Comparison of ENCODE assay signal across 8 mouse cellular contexts in genomic region chr1:23958668-23959414, GRCm38 (mm10). TPM values are rescaled to one million over a fixed set of nuclear protein-coding genes. Genes with fewer than 3 reads are reported as not detected.
DNase-seq lines count a peak whose midpoint lies in the region; ATAC-seq and TF ChIP-seq lines count a peak whose summit lies in the region.

No protein-coding gene starts in this region.

- no peak overlapping the region for H3K27ac ChIP-seq in gastrocnemius, adult 2 months
- peak overlapping the region; percentile 23; the same call in 1 of the 2 replicates for H3K27ac ChIP-seq in hindbrain, embryonic 10.5 days

- H3K9me3 ChIP-seq in hindbrain, embryonic 10.5 days = no peaks in the 10 kb centered on the region

- H3K36me3 ChIP-seq in hindbrain, embryonic 10.5 days = no peaks in the 10 kb centered on the region

- WGBS in hindbrain, embryonic 10.5 days = 11% methylated on average over 13 of the region's 13 CpGs

- ATAC-seq in megakaryocyte-erythroid progenitor cell, adult 5-6 weeks (replicated peaks; ENCODE audit: low FRiP score, low TSS enrichment, poor library complexity, severe bottlenecking) = peak; percentile 59; the same call in 1 of the 2 replicates

- intact Hi-C loops in gastrocnemius, adult 2 months (cut with DNase I) = no loop called here
- intact Hi-C loops in gastrocnemius, postnatal 14 days (cut with DNase I; ENCODE audit: low total_unique reads) = no loop called here

- no peak for TF ChIP-seq CTCF in gastrocnemius, adult 2 months (IDR thresholded peaks at IDR 0.05)

- peaks cover 8% of the 10 kb centered on the region; the same call in 1 of the 2 replicates for H3K4me1 ChIP-seq in hindbrain, embryonic 10.5 days (replicated peaks)

- H3K27me3 ChIP-seq in hindbrain, embryonic 10.5 days (ENCODE audit: insufficient read depth, poor library complexity, severe bottlenecking) = no peaks in the 10 kb centered on the region

- no peak for DNase-seq in gastrocnemius, adult 2 months
- no peak for DNase-seq in gastrocnemius, postnatal 14 days
- DNase-seq in R1 (ENCODE audit: low read depth, low spot score) = peak; percentile 84
- DNase-seq in hindbrain, embryonic 10.5 days (ENCODE audit: low spot score) = peak; percentile 33
- no peak for DNase-seq in Muller cell, postnatal 12 days (ENCODE audit: inconsistent ontology term)
- DNase-seq in left cerebral cortex, adult 11 months (ENCODE audit: low spot score) = no peak
- DNase-seq in frontal cortex, adult 2 months (ENCODE audit: extremely low spot score in 1 of 2, low spot score in 1 of 2) = no peak

- peak overlapping the region; percentile 50 for H3K4me3 ChIP-seq in gastrocnemius, adult 2 months
- H3K4me3 ChIP-seq in hindbrain, embryonic 10.5 days = peak overlapping the region; percentile 45

RNA-seq across cellular contexts. Expression of gene Smap1, which starts 36.7 kb away (rescaled TPM):
- 10 to 100 TPM; 29.6 to 31.3 TPM for total RNA-seq in gastrocnemius, adult 2 months (2021)
- total RNA-seq in gastrocnemius, postnatal 14 days (2021) = 10 to 100 TPM; 30.9 to 31.8 TPM
- 42.2 and 44.6 TPM in 2 replicates for polyA plus RNA-seq in hindbrain, embryonic 10.5 days (2016; fragmentation: Nextera tagmentation; extraction: Ambion mirVana)
- 87.1 and 94.7 TPM in 2 replicates for total RNA-seq in megakaryocyte-erythroid progenitor cell, adult 5-6 weeks (2014; fragmentation: Nextera tagmentation)
- total RNA-seq in megakaryocyte-erythroid progenitor cell, adult 5-6 weeks (2017) = 46.3 and 52.1 TPM in 2 replicates
- polyA plus RNA-seq in frontal cortex, adult 2 months (2012; rRNA removed) = 196 and 214 TPM in 2 replicates

RNA-seq across cellular contexts. Expression of gene Sdhaf4, which starts 46.6 kb away (rescaled TPM):
- total RNA-seq in gastrocnemius, adult 2 months (2021) = 10 to 100 TPM; 33.1 to 56.3 TPM
- 10 to 100 TPM; 52.7 to 55.9 TPM for total RNA-seq in gastrocnemius, postnatal 14 days (2021)
- 80.7 and 82.8 TPM in 2 replicates for polyA plus RNA-seq in hindbrain, embryonic 10.5 days (2016; fragmentation: Nextera tagmentation; extraction: Ambion mirVana)
- total RNA-seq in megakaryocyte-erythroid progenitor cell, adult 5-6 weeks (2014; fragmentation: Nextera tagmentation) = 31.9 and 43.0 TPM in 2 replicates
- total RNA-seq in megakaryocyte-erythroid progenitor cell, adult 5-6 weeks (2017) = 19.0 and 26.1 TPM in 2 replicates
- polyA plus RNA-seq in frontal cortex, adult 2 months (2012; rRNA removed) = 55.3 and 61.6 TPM in 2 replicates

Comparison
In these comparisons a context has a peak if more than half of its experiments do, and no peak if none do; other contexts are left out.
1. DNase-seq: peak in R1 (single experiment) and hindbrain, embryonic 10.5 days (single experiment); none in gastrocnemius, adult 2 months (single experiment), gastrocnemius, postnatal 14 days (single experiment), Muller cell, postnatal 12 days (single experiment), left cerebral cortex, adult 11 months (single experiment) and frontal cortex, adult 2 months (0 of 2).